8 mouse cellular contexts compared by ENCODE assay signal in genomic region chr7:97172126-97172525, GRCm38 (mm10).
DNase-seq lines count a peak whose midpoint lies in the region; ATAC-seq lines count a peak whose summit lies in the region.

No protein-coding gene starts in this region.

- H3K9ac ChIP-seq in hindbrain, embryonic 13.5 days = no peak overlapping the region
- H3K9ac ChIP-seq in hindbrain, embryonic 11.5 days (ENCODE audit: low read depth, low read length) = no peak overlapping the region
- H3K9ac ChIP-seq in forebrain, embryonic 14.5 days (ENCODE audit: low read length) = no peak overlapping the region

- H3K4me2 ChIP-seq in hindbrain, embryonic 13.5 days = no peak overlapping the region
- H3K4me2 ChIP-seq in hindbrain, embryonic 11.5 days (replicated peaks; ENCODE audit: low read depth, low read length) = no peak overlapping the region
- H3K4me2 ChIP-seq in forebrain, embryonic 14.5 days (ENCODE audit: low read length) = no peak overlapping the region

- no peaks in the 10 kb centered on the region for H3K36me3 ChIP-seq in hindbrain, embryonic 13.5 days
- no peaks in the 10 kb centered on the region for H3K36me3 ChIP-seq in hindbrain, embryonic 11.5 days (ENCODE audit: control insufficient read depth, insufficient read depth, low read length)
- peaks cover 5% of the 10 kb centered on the region for H3K36me3 ChIP-seq in megakaryocyte, embryonic 14.5 days (replicated peaks; ENCODE audit: low read length)
- H3K36me3 ChIP-seq in forebrain, embryonic 14.5 days (ENCODE audit: control insufficient read depth, insufficient read depth, low read length) = no peaks in the 10 kb centered on the region

- H3K27ac ChIP-seq in hindbrain, embryonic 13.5 days = peak overlapping the region; percentile 2
- no peak overlapping the region for H3K27ac ChIP-seq in hindbrain, embryonic 11.5 days (ENCODE audit: low read depth, low read length)
- H3K27ac ChIP-seq in forebrain, embryonic 14.5 days (ENCODE audit: low read depth, low read length) = no peak overlapping the region

- DNase-seq in hindbrain, embryonic 11.5 days (ENCODE audit: low spot score) = no peak
- DNase-seq in heart, adult 8-10 months (ENCODE audit: low spot score) = peak; percentile 84
- DNase-seq in kidney, postnatal 25 days = peak; percentile 36 to 55
- DNase-seq in thymus, postnatal 36 days = no peak
- DNase-seq in forebrain, embryonic 14.5 days (ENCODE audit: low spot score) = no peak
- DNase-seq in cerebellum, postnatal 4 days (ENCODE audit: low spot score in 2 of 2) = no peak

- H3K4me3 ChIP-seq in hindbrain, embryonic 13.5 days = no peak overlapping the region
- no peak overlapping the region for H3K4me3 ChIP-seq in hindbrain, embryonic 11.5 days (ENCODE audit: low read depth, low read length)
- peak overlapping the region; percentile 83 for H3K4me3 ChIP-seq in megakaryocyte, embryonic 14.5 days (replicated peaks)
- H3K4me3 ChIP-seq in forebrain, embryonic 14.5 days (ENCODE audit: low read depth, low read length) = no peak overlapping the region

- no peaks in the 10 kb centered on the region for H3K27me3 ChIP-seq in hindbrain, embryonic 13.5 days
- no peaks in the 10 kb centered on the region for H3K27me3 ChIP-seq in hindbrain, embryonic 11.5 days (ENCODE audit: control insufficient read depth, insufficient read depth, low read length)
- H3K27me3 ChIP-seq in megakaryocyte, embryonic 14.5 days (replicated peaks) = no peaks in the 10 kb centered on the region
- no peaks in the 10 kb centered on the region for H3K27me3 ChIP-seq in forebrain, embryonic 14.5 days (replicated peaks; ENCODE audit: control insufficient read depth, insufficient read depth, low read length)

- no peaks in the 10 kb centered on the region for H3K9me3 ChIP-seq in hindbrain, embryonic 13.5 days
- no peaks in the 10 kb centered on the region for H3K9me3 ChIP-seq in hindbrain, embryonic 11.5 days (ENCODE audit: control insufficient read depth, low read length)
- H3K9me3 ChIP-seq in megakaryocyte, embryonic 14.5 days = no peaks in the 10 kb centered on the region
- no peaks in the 10 kb centered on the region for H3K9me3 ChIP-seq in forebrain, embryonic 14.5 days (replicated peaks; ENCODE audit: control insufficient read depth, low read length)

- ATAC-seq in hindbrain, embryonic 13.5 days (ENCODE audit: low FRiP score) = no peak
- no peak for ATAC-seq in hindbrain, embryonic 11.5 days (ENCODE audit: low FRiP score)
- ATAC-seq in forebrain, embryonic 14.5 days = no peak

- H3K4me1 ChIP-seq in hindbrain, embryonic 13.5 days (replicated peaks) = 0 out of 2 replicates have a peak, but pooled peaks cover 3% of the 10 kb centered on the region
- no peaks in the 10 kb centered on the region for H3K4me1 ChIP-seq in hindbrain, embryonic 11.5 days (replicated peaks; ENCODE audit: control insufficient read depth, insufficient read depth, low read length)
- peaks cover 51% of the 10 kb centered on the region for H3K4me1 ChIP-seq in megakaryocyte, embryonic 14.5 days
- H3K4me1 ChIP-seq in forebrain, embryonic 14.5 days (ENCODE audit: control insufficient read depth, insufficient read depth, low read length) = no peaks in the 10 kb centered on the region

- 87% methylated on average over 3 of the region's 3 CpGs for WGBS in hindbrain, embryonic 13.5 days
- 93% methylated on average over 3 of the region's 3 CpGs for WGBS in hindbrain, embryonic 11.5 days
- WGBS in forebrain, embryonic 14.5 days = 88% methylated on average over 3 of the region's 3 CpGs

Comparison
In these comparisons a context has a peak if more than half of its experiments do, and no peak if none do; other contexts are left out.
1. DNase-seq: peak in heart, adult 8-10 months (single experiment) and kidney, postnatal 25 days (2 of 2); none in hindbrain, embryonic 11.5 days (single experiment), thymus, postnatal 36 days (0 of 2), forebrain, embryonic 14.5 days (single experiment) and cerebellum, postnatal 4 days (0 of 2).